Comparison of ENCODE assay signal across 9 mouse cellular contexts in genomic region chr9:9165641-9166063, GRCm38 (mm10).
DNase-seq lines count a peak whose midpoint lies in the region; ATAC-seq lines count a peak whose summit lies in the region.
"Had no signal": no experiment of that assay in that cellular context is flagged by ENCODE, and none has a peak within 500 bp of the region (broad histone marks: within the 10 kb centered on the region; RNA-seq: fewer than 3 reads in every experiment).

No protein-coding gene starts in this region.

- H3K4me3 ChIP-seq in brown adipose tissue, adult 24 weeks (ENCODE audit: insufficient read depth, low read depth, low read length), result no peak overlapping the region
- no peak overlapping the region for H3K4me3 ChIP-seq in lung, embryonic 15.5 days

- H3K27ac ChIP-seq in brown adipose tissue, adult 24 weeks (replicated peaks; ENCODE audit: low read depth, low read length), result 0 out of 2 replicates have a peak overlapping the region, but pooled peaks have one; percentile 34
- H3K27ac ChIP-seq in lung, embryonic 15.5 days, result peak overlapping the region; percentile 53
- H3K27ac ChIP-seq: liver, embryonic 14.5 days had no signal

- DNase-seq in adrenal gland, postnatal 10 days, result peak; percentile 13
- DNase-seq in adrenal gland, postnatal 25 days, result no peak
- peak; percentile 38 to 46 for DNase-seq in heart, postnatal 14 days
- DNase-seq in thymus, postnatal 4 days, result no peak
- no peak for DNase-seq in cerebellum, postnatal 25 days

- intact Hi-C loops in heart, postnatal 14 days (cut with DNase I), result no loop called here

- WGBS in lung, embryonic 15.5 days, result 31% methylated on average over 4 of the region's 4 CpGs

- H3K4me2 ChIP-seq in lung, embryonic 15.5 days, result no peak overlapping the region

- no peaks in the 10 kb centered on the region for H3K36me3 ChIP-seq in lung, embryonic 15.5 days

- H3K9me3 ChIP-seq in lung, embryonic 15.5 days, result no peaks in the 10 kb centered on the region

- ATAC-seq in lung, embryonic 15.5 days (ENCODE audit: borderline replicate concordance, extremely low read depth, low FRiP score, low TSS enrichment), result peak; percentile 72; the same call in 1 of the 2 replicates
- no peak for ATAC-seq in frontal cortex, adult (ENCODE audit: low TSS enrichment)

- 0 out of 2 replicates have a peak, but pooled peaks cover 4% of the 10 kb centered on the region for H3K4me1 ChIP-seq in brown adipose tissue, adult 24 weeks (ENCODE audit: control insufficient read depth, insufficient read depth, insufficient read length, low read length)
- H3K4me1 ChIP-seq in lung, embryonic 15.5 days, result peaks cover 14% of the 10 kb centered on the region

- H3K27me3 ChIP-seq in lung, embryonic 15.5 days, result no peaks in the 10 kb centered on the region

- no peak overlapping the region for H3K9ac ChIP-seq in lung, embryonic 15.5 days
- H3K9ac ChIP-seq: liver, embryonic 14.5 days had no signal

Comparison
In these comparisons a context has a peak if more than half of its experiments do, and no peak if none do; other contexts are left out.
1. DNase-seq: peak in adrenal gland, postnatal 10 days (single experiment) and heart, postnatal 14 days (2 of 2); none in adrenal gland, postnatal 25 days (single experiment), thymus, postnatal 4 days (single experiment) and cerebellum, postnatal 25 days (0 of 2).